Mouse (Mus musculus): ENCODE results near the gene Wnk4.

Wnk4 gene

DNA sequence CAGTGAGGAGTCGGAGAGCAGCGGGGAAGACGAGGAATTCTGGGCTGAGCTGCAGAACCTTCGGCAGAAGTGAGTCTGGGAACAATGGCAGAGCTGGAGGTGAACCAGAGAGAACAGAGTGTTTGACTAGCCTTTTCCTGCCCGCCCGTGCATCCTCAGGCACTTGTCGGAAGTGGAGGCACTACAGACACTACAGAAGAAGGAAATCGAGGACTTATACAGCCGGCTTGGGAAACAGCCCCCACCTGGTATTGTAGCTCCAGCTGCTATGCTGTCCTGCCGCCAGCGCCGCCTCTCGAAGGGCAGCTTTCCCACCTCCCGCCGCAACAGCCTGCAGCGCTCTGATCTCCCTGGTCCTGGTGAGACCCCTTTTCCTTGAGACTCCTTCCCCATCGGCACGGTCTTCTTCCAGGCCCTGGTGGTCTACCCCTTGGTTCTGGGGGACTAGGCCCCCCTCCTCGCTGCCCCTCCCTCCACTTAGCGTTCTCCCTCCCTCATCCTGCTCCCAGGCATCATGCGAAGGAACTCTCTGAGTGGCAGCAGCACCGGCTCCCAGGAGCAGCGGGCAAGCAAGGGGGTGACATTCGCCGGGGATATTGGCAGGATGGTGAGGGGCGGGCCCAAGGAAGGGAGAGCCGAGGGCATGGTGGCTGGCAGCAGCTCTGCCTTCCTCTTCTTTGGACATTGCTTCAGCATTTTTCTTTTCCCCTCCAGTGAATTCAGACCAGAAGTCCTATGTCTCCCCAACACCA, 16.1 kb downstream of the Wnk4 start:
- no peak for DNase-seq (ENCODE audit: low spot score)

DNA sequence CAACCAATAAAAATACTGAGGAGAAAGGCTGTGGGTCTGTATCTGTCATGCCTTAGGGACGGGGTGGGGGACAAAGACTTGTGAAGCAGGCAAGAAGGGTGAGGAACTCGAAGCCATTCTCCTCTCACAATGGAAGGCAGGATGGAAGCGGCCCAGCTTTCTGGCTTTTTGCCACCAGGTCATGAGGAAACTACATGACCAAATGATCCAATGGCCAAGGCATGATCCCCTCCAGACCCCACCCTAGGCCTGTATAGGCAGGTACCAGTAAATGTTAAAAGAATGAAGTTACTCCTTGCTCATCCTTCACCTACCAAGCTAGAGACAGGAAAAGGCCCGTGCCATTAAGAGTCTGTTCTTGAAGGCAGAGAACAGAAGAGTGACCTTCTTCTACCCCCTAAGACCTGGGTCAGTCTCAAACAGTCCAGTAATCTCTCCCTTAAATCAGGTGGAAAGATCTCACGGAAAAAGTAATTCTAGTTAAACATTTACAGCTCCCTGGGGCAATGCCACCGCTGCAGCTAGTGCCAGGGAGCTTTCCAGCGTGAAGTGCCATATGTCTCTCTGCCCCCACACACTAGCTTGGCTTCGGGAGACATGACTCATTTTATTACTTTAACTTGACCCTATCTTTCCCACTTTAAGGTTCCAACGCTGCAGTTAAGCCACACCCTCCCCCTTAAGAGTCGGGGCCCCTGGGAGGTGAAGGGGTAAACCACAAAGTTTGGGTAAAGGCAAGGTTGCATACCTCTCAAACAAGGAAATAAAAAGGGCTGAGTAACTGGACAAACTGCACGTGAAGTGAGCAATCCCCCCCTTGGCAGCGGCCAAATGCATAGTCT, 17.2 kb downstream of the Wnk4 start:
- DNase-seq (ENCODE audit: low spot score) = no peak

DNA sequence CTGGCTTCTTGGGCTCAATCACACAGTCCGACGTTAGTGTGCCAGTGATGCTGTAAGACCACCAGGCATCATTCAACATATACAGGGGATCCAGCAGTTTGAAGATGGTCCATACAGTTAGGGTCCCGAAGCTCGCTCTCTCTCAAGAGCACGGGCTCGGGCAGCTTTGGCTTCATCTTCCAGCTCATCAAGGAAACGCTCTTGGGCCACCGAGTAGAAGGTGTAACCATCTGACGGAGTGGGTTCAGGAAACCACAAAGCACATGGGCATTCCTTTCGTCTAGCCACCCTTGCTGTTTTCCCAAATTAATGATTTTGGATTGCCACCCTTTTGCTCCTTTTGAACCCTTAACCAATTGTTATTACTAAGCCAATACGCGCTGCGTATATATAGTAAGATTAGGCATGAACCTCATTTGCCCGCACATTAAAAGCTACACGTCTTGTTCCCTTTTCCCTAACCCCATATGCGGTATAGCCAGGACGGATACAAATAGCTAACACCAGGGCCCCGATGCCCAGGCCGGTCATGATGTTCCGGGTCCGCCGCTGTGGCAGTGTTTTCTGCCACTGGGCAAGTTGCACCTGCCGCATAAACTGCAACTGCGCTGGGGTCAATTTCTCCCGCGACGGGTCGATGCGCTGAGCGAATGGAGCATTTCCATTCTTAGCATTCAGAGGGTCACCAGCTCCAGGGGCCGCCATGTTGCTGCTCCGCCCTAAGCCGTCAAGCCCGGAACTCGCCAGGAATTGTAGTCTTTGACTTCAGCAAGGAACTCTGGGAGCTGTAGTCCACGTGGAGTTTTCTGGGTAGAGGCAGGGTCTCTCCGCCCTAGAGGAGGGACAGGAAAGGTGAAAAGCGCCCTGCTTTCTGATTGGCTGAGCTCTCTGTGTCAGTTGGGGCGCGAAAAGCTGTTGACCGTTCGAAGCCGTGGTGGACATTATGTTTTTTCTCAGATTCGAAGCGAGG, 18.1 kb downstream of the Wnk4 start, which contains the start of the genes Cntd1 and Coa3:
TSS of gene Cntd1 (plus strand) at position 790 of the 970 bp plus-strand sequence.
TSS of gene Coa3 (minus strand) at position 892 of the 970 bp plus-strand sequence.
- peak; percentile 80 for DNase-seq (ENCODE audit: low spot score)

DNA sequence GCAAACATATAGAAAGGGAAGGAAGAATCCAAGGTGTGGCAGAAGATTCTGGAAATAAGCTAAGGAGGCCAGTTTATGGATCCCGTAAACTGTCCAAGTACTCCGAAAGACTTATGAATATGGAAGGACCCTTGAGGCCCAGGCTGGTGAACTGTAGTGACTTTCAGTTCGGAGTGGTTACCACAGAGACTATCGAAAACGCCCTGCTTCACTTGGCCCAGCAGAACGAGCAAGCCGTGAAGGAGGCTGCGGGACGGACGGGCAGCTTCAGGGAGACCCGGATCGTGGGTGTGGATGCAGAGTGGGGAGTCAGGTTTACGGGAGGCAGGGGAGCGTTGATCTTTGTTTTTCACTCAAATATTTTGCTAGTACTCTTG, 18.8 kb downstream of the Wnk4 start:
- no peak for DNase-seq (ENCODE audit: low spot score)

DNA sequence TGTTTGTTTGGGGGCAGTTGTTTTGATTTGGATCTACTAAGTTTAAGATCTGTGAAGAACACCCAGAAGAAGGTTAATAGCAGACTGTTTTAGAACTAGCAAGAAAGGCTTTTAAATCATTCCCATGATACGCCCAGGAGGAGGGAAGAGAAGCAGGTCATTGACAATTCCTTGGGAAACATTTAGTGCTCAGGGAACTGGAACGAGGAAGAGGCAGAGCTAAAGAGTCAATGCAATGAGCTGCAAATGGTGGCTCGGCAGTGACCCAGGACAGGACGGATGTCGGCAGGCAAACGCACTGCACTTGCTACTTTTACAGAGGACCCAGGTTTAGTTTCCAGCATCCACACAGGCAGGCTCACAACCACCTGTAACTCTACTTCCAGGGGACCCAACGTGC, 20.5 kb downstream of the Wnk4 start:
- DNase-seq (ENCODE audit: low spot score) = no peak

DNA sequence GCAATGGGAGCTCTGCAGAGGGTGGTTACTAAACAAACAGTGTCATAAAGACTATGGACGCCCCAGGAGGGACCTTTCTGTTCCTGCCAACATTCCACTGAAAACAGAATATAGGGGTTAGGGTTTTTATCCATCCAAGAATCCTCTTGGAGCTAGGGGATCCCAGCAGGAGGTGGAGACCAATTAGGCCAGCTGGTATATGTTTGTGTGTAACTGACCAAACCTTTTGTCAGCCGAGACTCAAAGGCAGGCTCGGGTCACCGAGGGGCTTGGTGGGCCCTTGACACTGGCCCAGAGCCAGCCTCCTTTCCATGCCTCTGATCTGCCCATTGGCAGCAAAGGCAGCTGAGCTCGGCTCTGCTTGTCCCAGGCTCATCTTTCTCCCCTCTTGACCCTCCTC, 22.5 kb downstream of the Wnk4 start:
- DNase-seq (ENCODE audit: low spot score) = no peak

DNA sequence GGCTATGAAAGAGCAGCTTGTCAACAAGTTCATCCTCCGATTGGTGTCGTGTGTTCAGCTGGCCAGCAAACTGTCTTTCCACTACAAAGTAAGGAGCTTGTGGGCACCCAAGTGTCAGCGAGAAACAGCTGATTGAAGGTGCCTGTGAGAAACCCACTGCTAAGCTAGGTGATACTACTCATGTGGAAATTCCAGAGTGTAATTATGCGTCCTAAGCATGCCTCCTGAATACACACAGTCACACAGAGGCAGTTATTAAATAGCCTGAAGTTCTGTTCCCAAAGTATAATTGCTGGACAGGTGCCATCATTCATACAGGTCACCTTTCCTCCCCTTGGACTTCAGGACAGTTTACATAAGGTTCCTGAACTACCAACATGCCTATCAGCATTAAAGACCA, 23.4 kb downstream of the Wnk4 start:
- no peak for DNase-seq (ENCODE audit: low spot score)

DNA sequence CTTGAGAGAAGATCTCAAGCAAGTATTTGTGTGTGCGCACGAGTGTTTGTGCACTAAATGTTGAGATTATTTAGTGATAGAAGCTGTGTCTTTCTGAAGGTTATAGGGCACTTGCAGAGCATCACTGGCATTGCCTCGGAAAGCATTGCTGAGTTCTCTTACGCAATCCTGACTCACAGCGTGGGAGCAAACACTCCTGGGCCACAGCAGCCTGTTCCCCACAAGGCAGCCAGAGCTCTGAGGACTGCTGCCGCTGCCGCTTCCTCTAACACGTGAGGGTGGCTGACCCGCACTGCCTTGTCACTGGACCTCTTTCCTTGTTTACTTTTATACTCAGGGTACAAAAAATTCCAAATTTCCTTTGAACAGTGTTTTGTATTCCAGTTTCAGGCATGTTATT, 26.9 kb downstream of the Wnk4 start:
- DNase-seq (ENCODE audit: low spot score) = no peak

DNA sequence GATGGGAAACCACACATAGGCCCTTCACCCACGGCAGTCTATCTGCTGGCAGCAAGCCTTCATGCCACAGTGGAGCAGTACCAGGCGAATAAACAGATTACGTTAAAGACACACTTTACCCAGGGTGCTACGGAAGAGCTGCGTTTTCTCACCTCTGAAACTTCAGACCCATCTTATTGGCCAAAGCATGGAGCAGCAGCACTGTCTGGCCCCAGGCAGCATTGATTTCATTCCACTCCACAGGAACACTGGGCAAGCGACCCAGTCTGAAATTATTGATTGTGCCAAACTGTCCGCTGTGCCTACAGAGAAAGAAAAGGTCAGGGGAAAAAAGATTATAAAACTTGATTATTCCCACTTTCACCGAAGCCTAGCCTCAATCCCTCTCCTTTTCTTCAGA, 30.9 kb downstream of the Wnk4 start:
- DNase-seq (ENCODE audit: low spot score) = no peak

DNA sequence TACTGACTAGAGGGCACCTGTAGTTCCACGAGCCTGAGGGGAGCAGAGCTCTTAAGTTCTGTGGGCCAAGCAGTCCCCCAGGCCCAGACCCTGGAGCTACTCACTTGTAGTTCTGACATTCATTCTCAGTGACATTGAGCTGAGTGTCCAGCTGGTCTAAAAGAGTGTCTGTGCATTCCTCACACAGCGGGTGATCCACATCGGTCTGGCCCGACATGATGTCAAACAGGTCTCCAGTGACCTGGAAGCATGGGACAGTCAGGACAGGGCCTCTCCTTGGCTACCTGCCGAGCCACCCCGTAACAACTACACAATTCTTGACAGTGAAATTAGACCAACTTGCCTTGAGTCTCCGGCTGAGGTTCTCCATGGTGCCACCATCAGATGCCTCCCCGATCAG, 34.8 kb downstream of the Wnk4 start:
- no peak for DNase-seq (ENCODE audit: low spot score)

DNA sequence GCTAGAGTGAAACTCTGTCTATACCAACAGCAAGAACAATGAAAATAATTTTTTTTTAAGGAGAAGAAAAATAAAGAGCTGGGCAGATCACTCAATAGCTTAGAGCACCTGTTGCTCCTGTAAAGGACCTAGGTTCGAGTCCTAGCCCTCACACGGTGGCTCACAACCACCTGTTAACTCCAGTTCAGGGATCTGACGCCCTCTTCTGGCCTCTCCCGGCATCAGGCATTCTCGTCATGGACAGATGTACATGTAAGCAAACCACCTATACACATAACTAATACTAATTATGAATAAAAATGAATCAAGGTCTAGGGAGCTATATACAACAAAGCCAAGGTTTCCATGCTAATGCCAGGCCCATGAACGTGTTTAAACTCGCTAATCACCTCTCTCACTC, 40.5 kb downstream of the Wnk4 start:
- no peak for DNase-seq (ENCODE audit: low spot score)

DNA sequence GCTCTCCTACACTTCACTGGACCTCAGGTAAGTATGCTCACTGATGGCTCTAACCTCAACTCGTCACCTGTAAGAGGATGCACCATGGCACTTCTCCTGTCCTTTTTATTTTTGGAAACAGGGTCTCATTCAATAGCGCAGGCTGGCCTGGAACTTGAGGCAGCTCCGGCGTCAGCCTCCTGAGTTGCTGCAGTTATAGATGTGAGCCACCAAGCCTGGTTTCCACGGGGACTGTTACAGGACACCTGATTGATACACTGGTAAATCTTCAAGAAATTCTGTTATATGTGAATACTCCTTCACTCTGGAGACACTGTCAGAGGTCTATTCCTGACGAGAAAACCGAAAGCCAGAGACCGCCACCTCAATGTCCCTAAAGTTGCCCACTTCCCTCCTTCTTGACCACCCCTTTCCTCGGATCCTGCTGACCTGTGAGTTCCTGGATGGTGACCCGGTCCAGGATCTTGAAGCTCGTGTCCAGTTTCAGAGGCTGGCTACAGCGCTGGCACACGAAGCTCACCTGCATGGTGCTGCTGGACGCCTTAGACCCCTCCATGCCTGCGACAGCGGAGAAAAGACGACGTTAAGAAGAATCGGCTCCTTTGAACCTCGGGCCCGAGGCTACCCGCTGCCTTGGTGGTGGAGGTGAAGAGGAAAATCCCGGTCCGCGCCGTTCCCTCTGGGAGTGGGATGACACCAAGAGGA, 41.1 kb downstream of the Wnk4 start:
- no peak for DNase-seq (ENCODE audit: low spot score)

DNA sequence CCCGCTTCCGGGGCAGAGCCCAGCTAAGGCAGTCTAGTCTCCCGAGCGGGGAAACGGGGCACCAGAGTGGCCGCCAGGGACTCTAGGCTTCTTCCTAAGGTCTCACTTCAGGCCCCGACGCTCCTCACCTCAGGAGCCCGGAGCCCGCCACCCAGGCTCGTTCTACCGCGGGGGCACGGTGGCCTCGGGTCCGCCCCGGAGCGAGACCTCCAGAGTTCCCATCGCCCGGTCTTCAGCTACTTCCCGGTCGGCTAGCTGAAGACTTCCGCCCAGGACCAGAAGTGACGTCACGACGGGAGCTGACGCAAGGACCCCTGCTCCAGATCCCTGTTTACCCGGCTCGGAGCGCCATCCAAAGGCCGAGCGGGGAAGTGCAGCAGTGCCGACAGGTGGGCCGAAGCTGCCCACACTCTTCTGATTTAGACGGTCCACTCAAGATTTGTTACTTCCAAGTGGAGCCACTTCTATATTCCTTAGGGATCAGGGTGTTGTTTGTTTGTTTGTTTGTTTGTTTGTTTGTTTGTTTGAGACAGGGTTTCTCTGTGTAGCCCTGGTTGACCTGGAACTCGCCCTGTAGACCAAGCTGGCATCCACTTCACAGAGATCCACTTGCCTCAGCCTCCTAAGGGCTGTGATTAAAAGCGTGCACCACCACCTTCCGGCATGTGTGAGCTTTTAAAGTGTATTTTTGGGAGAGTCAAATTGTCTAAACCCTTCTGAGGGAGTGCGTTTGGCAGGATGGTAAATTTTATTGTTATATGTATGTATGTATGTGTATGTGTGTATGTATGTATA, 41.8 kb downstream of the Wnk4 start, which contains the start of gene Becn1:
TSS of gene Becn1 (minus strand) at position 283 of the 795 bp plus-strand sequence.
- peak; percentile 92 for DNase-seq (ENCODE audit: low spot score)

DNA sequence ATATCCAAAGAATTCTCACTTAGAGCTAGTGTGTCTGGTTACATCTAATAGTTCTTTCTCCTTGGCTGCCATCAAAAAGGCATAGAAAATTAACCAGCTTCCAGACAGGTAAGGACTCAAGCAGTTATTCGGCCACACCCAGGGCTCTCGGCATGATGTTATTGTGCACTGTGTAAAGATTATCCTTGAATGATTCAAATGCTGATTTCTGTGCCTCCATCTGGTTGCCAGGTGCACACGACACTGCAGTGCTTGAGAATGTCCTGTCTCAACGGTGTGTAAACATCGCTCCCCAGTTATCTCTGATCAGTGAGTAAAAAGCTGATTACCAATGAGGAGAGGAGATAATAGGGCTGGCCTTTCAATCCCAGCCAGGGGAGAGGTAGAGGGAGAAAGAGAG, 47.4 kb downstream of the Wnk4 start:
- no peak for DNase-seq (ENCODE audit: low spot score)

DNA sequence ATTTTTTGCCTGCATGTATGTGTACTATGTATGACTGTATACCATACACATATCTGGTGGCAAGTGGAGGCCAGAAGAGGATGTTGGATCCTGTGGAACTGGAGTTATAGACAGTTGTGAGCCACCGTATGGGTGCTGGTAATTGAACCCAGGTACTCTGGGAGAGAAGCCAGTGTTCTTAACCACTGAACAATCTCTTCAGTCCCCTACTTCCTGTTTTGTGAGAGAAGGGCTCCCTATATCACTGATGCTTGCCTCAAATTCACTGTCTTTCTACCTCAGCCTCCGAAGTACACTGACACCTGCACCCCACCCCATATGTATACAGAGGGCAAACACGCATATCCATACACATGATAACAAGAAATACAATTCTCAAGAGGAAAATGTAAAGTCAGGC, 50.7 kb downstream of the Wnk4 start:
- no peak for DNase-seq (ENCODE audit: low spot score)

DNA sequence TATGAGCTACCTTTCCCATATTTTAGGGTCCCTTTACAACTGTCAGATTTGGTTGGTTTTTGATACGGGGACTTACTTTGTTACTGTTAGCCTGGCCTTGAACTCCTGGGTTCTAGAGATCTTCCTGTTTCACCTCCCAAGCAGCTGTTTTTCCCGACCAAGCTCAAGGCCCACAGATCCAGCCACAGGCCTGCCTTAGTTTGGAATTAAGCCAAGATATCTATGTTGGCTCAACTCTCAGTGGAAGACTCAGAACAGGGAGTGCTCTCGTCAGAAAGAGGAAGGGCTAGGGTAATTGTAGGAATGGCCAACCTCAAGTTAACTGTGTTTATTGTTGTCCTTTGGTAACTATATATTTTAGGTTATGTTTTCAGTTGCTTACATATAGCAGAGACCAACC, 51.8 kb downstream of the Wnk4 start:
- no peak for DNase-seq (ENCODE audit: low spot score)

DNA sequence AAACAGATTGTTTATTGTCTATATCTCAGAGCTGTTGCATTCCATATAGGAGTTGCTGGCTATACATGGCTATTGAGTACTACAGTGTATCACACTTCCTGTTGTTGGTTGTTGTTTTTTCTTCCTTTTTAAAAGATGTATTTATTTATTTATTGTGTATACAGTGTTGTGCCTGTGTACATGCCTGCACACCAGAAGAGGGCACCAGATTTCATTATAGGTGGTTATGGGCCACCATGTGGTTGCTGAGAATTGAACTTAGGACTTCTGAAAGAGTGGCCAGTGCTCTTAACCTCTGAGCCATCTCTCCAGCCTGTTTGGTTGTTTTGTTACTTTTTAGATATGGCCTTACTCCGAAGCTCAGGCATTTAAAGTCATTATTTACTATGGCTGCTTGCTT, 54.2 kb downstream of the Wnk4 start:
- DNase-seq (ENCODE audit: low spot score) = no peak

DNA sequence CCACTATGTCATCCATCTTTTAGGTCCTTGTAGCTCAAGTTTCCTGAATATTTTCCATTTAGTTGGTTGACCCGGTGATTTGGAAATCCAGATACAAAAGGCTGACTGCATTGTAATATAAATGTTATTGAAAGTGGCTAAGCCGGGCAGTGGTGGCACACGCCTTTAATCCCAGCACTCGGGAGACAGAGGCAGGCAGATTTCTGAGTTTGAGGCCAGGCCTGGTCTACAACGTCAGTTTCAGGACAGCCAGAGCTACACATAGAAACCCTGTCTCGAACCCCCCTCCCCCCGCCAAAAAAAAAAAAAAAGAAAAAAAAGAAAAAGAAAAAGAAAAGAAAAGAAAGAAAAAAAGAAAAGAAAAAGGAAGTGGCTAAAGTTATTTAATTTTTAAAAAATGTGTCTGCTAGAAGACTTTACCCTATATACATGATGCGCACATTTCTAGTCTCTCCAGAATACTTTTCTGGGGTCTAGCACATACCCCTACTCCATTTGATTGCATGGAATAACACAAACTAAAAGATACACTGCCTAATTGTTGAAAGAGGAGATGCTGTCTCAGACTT, 54.8 kb downstream of the Wnk4 start:
- DNase-seq (ENCODE audit: low spot score) = no peak

DNA sequence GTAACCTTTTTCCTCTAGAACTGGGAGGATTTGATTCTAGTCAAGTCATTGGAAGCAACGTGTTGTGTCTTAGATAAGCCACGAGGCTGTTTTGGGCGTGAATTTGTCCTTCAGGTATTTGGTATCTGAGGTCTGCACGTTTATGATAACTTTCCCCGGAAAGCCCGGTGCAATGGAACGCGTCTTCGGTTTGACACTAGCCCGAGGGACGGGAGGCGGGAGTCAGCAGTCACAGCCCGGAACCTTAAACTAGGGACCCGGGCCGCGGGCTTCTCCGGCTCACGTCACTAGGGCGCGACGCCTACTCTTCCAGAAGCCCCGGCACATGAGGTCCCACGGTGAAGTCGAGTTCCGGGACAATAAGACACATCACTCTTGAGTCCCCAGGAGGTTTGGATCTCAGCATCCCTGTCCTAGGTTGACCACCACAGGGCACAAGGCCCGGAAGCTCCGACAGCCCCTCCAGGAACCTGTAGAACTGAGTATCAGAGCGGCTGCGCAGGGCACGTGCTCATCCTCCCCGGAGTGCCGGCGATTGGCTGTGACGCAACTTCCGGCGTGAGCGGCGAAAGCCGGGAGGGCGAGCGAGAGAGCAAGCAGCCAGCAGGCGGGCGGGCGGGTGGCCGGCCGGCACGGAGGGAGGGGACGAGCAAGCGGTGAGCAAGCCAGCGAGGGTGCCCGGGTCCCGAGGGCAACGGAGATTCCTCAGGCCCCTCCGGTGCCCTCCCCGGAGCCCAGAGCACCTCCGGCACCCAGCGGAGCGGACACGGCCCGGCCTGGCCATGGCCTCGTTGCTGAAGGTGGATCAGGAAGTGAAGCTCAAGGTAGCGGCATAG, 55.5 kb downstream of the Wnk4 start, which contains the start of gene Psme3:
TSS of gene Psme3 (plus strand) at position 549 of the 836 bp plus-strand sequence.
- DNase-seq (ENCODE audit: low spot score) = peak; percentile 88

All from T-cell, adult 2 months (primary cell).